Mouse (Mus musculus): ENCODE measurements around the gene Nhlrc2. TPM values are rescaled to one million over a fixed set of nuclear protein-coding genes. Genes with fewer than 3 reads are reported as not detected.

Gene Nhlrc2
- polyA plus RNA-seq, 1 experiment from 2014 or later, result 13.4 TPM

- Histone ChIP-seq H3K9me3 (ENCODE audit: control insufficient read depth, low read length) (no peaks in the 10 kb centered on the region), H3K36me3 (ENCODE audit: control insufficient read depth, insufficient read depth, low read length) (peaks cover 15% of the 10 kb centered on the region), H3K27me3 (replicated peaks; ENCODE audit: control insufficient read depth, insufficient read depth, low read length) (no peaks in the 10 kb centered on the region), H3K4me1 (ENCODE audit: control insufficient read depth, insufficient read depth, low read length) (peaks cover 17% of the 10 kb centered on the region; the same call in 1 of the 2 replicates), H3K4me3 (ENCODE audit: low read length) (no peak overlapping the region), H3K4me2 (ENCODE audit: low read depth, low read length) (no peak overlapping the region), H3K27ac (ENCODE audit: low read length) (no peak overlapping the region), H3K9ac (ENCODE audit: low read depth, low read length) (no peak overlapping the region)
- 76% methylated on average over 5 of the region's 5 CpGs for WGBS
- no peak for ATAC-seq
Measured at GRCm38 (mm10) chr19:56555972-56556371, 7.9 kb downstream of the Nhlrc2 start.

GRCm38 (mm10) chr19:56562433-56563138, 14.5 kb downstream of the Nhlrc2 start:
- Histone ChIP-seq H3K4me2 (ENCODE audit: low read depth, low read length) (no peak overlapping the region), H3K9ac (ENCODE audit: low read depth, low read length) (no peak overlapping the region), H3K27ac (ENCODE audit: low read length) (no peak overlapping the region), H3K9me3 (ENCODE audit: control insufficient read depth, low read length) (no peaks in the 10 kb centered on the region), H3K4me1 (ENCODE audit: control insufficient read depth, insufficient read depth, low read length) (peaks cover 21% of the 10 kb centered on the region), H3K27me3 (replicated peaks; ENCODE audit: control insufficient read depth, insufficient read depth, low read length) (no peaks in the 10 kb centered on the region), H3K36me3 (ENCODE audit: control insufficient read depth, insufficient read depth, low read length) (no peaks in the 10 kb centered on the region), H3K4me3 (ENCODE audit: low read length) (no peak overlapping the region)
- WGBS, result 72% methylated on average over 9 of the region's 9 CpGs
- peak; percentile 74 for ATAC-seq

DNA sequence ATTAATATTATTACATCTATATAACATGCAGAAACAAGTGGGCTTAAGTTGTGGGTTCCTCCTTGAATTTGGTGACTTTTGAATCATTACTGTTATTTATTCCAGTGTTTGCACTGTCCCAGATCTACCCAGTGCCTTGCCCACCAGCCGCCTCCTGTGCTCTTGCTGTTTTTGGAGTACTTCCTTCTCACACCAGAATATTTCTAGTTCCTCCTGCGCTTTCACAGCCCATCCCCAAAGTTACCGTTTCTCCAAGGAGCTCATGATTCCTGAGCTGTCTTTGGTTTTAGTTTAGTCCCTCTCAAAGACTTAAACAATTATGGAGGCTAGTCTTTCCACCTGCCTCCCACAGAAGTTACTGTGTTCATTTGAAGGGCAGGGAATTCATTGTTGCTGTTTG, 15.4 kb downstream of the Nhlrc2 start:
- H3K36me3 ChIP-seq (ENCODE audit: control insufficient read depth, insufficient read depth, low read length), result no peaks in the 10 kb centered on the region
- no peak overlapping the region for H3K9ac ChIP-seq (ENCODE audit: low read depth, low read length)
- H3K27me3 ChIP-seq (replicated peaks; ENCODE audit: control insufficient read depth, insufficient read depth, low read length), result no peaks in the 10 kb centered on the region
- H3K27ac ChIP-seq (ENCODE audit: low read length), result no peak overlapping the region
- H3K4me3 ChIP-seq (ENCODE audit: low read length), result no peak overlapping the region
- H3K4me2 ChIP-seq (ENCODE audit: low read depth, low read length), result no peak overlapping the region
- WGBS, result 82% methylated on average over 3 of the region's 3 CpGs
- H3K4me1 ChIP-seq (ENCODE audit: control insufficient read depth, insufficient read depth, low read length), result peaks cover 20% of the 10 kb centered on the region
- no peaks in the 10 kb centered on the region for H3K9me3 ChIP-seq (ENCODE audit: control insufficient read depth, low read length)
- ATAC-seq, result no peak

GRCm38 (mm10) chr19:56565358-56565757, 17.3 kb downstream of the Nhlrc2 start:
- Histone ChIP-seq H3K9me3 (ENCODE audit: control insufficient read depth, low read length) (no peaks in the 10 kb centered on the region), H3K9ac (ENCODE audit: low read depth, low read length) (no peak overlapping the region), H3K36me3 (ENCODE audit: control insufficient read depth, insufficient read depth, low read length) (peaks cover 1% of the 10 kb centered on the region; the same call in 1 of the 2 replicates), H3K4me2 (ENCODE audit: low read depth, low read length) (no peak overlapping the region), H3K4me1 (ENCODE audit: control insufficient read depth, insufficient read depth, low read length) (peaks cover 14% of the 10 kb centered on the region), H3K27me3 (replicated peaks; ENCODE audit: control insufficient read depth, insufficient read depth, low read length) (no peaks in the 10 kb centered on the region), H3K27ac (ENCODE audit: low read length) (no peak overlapping the region), H3K4me3 (ENCODE audit: low read length) (no peak overlapping the region)
- 68% methylated on average over 6 of the region's 6 CpGs for WGBS
- no peak for ATAC-seq

DNA sequence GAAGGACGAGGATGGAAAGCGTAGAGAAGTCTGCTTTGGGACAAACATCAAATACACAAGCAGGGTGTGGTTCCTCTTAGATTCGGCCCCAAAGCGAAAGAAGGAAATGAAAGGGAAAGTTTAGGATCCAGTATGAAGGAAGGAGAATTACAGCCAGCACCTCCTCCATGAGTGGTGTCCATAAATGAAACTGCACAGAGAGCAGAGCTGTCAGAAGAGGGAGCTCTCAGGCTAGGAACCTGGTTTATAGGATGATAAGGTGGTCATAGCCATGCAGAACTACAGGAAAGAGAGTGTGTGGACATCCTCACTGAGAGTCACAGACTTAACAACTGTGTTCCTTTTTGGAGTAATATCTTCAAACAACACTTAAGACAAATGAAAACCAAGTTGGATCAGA, 18.0 kb downstream of the Nhlrc2 start:
- ATAC-seq, result no peak
- no peak overlapping the region for H3K4me3 ChIP-seq (ENCODE audit: low read length)
- no peaks in the 10 kb centered on the region for H3K9me3 ChIP-seq (ENCODE audit: control insufficient read depth, low read length)
- H3K27ac ChIP-seq (ENCODE audit: low read length), result no peak overlapping the region
- no peak overlapping the region for H3K9ac ChIP-seq (ENCODE audit: low read depth, low read length)
- peaks cover 6% of the 10 kb centered on the region; the same call in 1 of the 2 replicates for H3K36me3 ChIP-seq (ENCODE audit: control insufficient read depth, insufficient read depth, low read length)
- 77% methylated on average over 4 of the region's 4 CpGs for WGBS
- peaks cover 14% of the 10 kb centered on the region for H3K4me1 ChIP-seq (ENCODE audit: control insufficient read depth, insufficient read depth, low read length)
- H3K4me2 ChIP-seq (ENCODE audit: low read depth, low read length), result no peak overlapping the region
- no peaks in the 10 kb centered on the region for H3K27me3 ChIP-seq (replicated peaks; ENCODE audit: control insufficient read depth, insufficient read depth, low read length)

DNA sequence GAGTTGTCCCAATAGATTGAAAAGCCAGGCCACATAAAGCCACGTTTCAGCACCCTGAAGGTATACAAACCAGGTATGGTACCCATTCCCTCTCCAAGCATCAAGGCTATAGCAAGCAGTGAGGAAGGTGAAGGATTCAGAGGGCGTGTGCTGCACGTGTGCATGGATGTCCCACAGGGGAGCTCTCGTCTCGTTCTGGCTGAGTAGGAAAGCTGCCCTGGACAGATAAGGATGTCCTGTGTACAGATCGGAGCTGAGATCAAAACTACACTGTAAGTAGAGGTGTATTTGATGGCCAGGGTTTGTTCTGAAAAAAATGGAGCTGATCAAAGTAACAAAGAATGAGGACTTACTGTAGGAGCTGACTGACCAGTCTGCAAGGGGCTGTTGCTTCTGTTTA, 18.9 kb downstream of the Nhlrc2 start:
- Histone ChIP-seq H3K27ac (ENCODE audit: low read length) (no peak overlapping the region), H3K4me2 (ENCODE audit: low read depth, low read length) (no peak overlapping the region), H3K27me3 (replicated peaks; ENCODE audit: control insufficient read depth, insufficient read depth, low read length) (no peaks in the 10 kb centered on the region), H3K4me3 (ENCODE audit: low read length) (no peak overlapping the region), H3K9me3 (ENCODE audit: control insufficient read depth, low read length) (no peaks in the 10 kb centered on the region), H3K9ac (ENCODE audit: low read depth, low read length) (no peak overlapping the region), H3K4me1 (ENCODE audit: control insufficient read depth, insufficient read depth, low read length) (peaks cover 5% of the 10 kb centered on the region), H3K36me3 (ENCODE audit: control insufficient read depth, insufficient read depth, low read length) (peaks cover 6% of the 10 kb centered on the region; the same call in 1 of the 2 replicates)
- WGBS, result 77% methylated on average over 6 of the region's 6 CpGs
- ATAC-seq, result no peak

DNA sequence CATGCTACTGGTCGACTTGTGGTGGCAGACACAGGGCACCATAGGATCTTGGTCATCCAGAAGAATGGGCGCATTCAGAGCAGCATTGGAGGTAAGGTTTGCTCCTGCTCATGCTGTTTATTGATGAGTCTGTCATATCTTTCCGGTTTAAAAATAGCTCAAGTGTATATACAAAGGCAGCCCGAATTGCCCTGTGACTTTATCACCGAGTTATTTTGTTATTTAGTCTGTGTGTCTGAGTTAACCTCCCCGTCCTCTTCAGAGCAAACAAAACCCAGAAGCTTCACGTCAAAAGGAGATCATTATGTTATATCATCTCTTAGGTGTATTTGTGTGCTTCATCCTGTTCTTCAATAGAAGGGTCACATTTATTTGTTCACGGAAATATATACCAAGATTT, 22.7 kb downstream of the Nhlrc2 start:
- Histone ChIP-seq H3K9ac (ENCODE audit: low read depth, low read length) (no peak overlapping the region), H3K36me3 (ENCODE audit: control insufficient read depth, insufficient read depth, low read length) (peaks cover 9% of the 10 kb centered on the region; the same call in 1 of the 2 replicates), H3K27ac (ENCODE audit: low read length) (no peak overlapping the region), H3K4me2 (ENCODE audit: low read depth, low read length) (no peak overlapping the region), H3K9me3 (ENCODE audit: control insufficient read depth, low read length) (no peaks in the 10 kb centered on the region), H3K4me3 (ENCODE audit: low read length) (no peak overlapping the region), H3K27me3 (replicated peaks; ENCODE audit: control insufficient read depth, insufficient read depth, low read length) (no peaks in the 10 kb centered on the region), H3K4me1 (ENCODE audit: control insufficient read depth, insufficient read depth, low read length) (peaks cover 3% of the 10 kb centered on the region; the same call in 1 of the 2 replicates)
- 65% methylated on average over 8 of the region's 8 CpGs for WGBS
- no peak for ATAC-seq

DNA sequence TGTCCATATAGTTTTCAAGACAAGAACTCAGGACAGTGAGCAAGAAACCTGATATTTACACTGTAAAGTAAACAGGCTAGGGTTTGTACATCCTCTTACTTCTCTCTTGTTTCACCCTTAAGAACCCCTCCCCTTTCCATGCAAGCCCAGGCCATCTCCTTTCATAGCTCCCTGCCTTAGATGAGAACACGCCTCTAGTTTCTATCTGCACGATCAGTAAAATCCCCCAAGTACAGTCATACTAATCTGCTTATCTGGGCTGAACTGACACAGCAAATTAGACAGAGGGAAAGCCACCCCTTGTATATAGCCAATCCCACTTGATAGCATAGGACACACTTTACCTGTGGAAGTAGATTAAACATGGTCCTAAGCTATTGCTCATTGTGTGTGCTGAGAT, 23.2 kb downstream of the Nhlrc2 start:
- Histone ChIP-seq H3K36me3 (ENCODE audit: control insufficient read depth, insufficient read depth, low read length) (peaks cover 9% of the 10 kb centered on the region; the same call in 1 of the 2 replicates), H3K9me3 (ENCODE audit: control insufficient read depth, low read length) (no peaks in the 10 kb centered on the region), H3K4me1 (ENCODE audit: control insufficient read depth, insufficient read depth, low read length) (peaks cover 3% of the 10 kb centered on the region; the same call in 1 of the 2 replicates), H3K4me2 (ENCODE audit: low read depth, low read length) (no peak overlapping the region), H3K4me3 (ENCODE audit: low read length) (no peak overlapping the region), H3K9ac (ENCODE audit: low read depth, low read length) (no peak overlapping the region), H3K27ac (ENCODE audit: low read length) (no peak overlapping the region), H3K27me3 (replicated peaks; ENCODE audit: control insufficient read depth, insufficient read depth, low read length) (no peaks in the 10 kb centered on the region)
- no peak for ATAC-seq
- 71% methylated on average over 2 of the region's 2 CpGs for WGBS

- no peak overlapping the region for H3K27ac ChIP-seq (ENCODE audit: low read length)
- 92% methylated on average over 5 of the region's 5 CpGs for WGBS
- no peak overlapping the region for H3K9ac ChIP-seq (ENCODE audit: low read depth, low read length)
- no peaks in the 10 kb centered on the region for H3K9me3 ChIP-seq (ENCODE audit: control insufficient read depth, low read length)
- no peak overlapping the region for H3K4me3 ChIP-seq (ENCODE audit: low read length)
- no peak for ATAC-seq
- H3K27me3 ChIP-seq (replicated peaks; ENCODE audit: control insufficient read depth, insufficient read depth, low read length), result no peaks in the 10 kb centered on the region
- H3K4me2 ChIP-seq (ENCODE audit: low read depth, low read length), result no peak overlapping the region
- peaks cover 9% of the 10 kb centered on the region; the same call in 1 of the 2 replicates for H3K36me3 ChIP-seq (ENCODE audit: control insufficient read depth, insufficient read depth, low read length)
- H3K4me1 ChIP-seq (ENCODE audit: control insufficient read depth, insufficient read depth, low read length), result peaks cover 1% of the 10 kb centered on the region; the same call in 1 of the 2 replicates
Measured at GRCm38 (mm10) chr19:56571913-56572312, 23.9 kb downstream of the Nhlrc2 start.
